Mouse (Mus musculus): ENCODE results near the gene Car7. TPM values are rescaled to one million over a fixed set of nuclear protein-coding genes. Genes with fewer than 3 reads are reported as not detected.

The Car7 gene
- polyA plus RNA-seq, 1 experiment from 2014 or later: 0.57 TPM

GRCm38 (mm10) chr8:104535378-104535777 lies 889 bp downstream of the Car7 start:
- H3K27me3 ChIP-seq (ENCODE audit: control insufficient read depth, insufficient read depth, low read length): peaks cover 20% of the 10 kb centered on the region
- ATAC-seq (ENCODE audit: insufficient number of reproducible peaks, low FRiP score, low TSS enrichment, low read depth): no peak
- no peak overlapping the region for H3K4me2 ChIP-seq (ENCODE audit: low read depth, severe bottlenecking)
- H3K9me3 ChIP-seq (ENCODE audit: control insufficient read depth, low read length): no peaks in the 10 kb centered on the region
- H3K36me3 ChIP-seq (ENCODE audit: control insufficient read depth, insufficient read depth, low read length): no peaks in the 10 kb centered on the region
- DNase-seq (ENCODE audit: low spot score): no peak
- H3K27ac ChIP-seq (replicated peaks; ENCODE audit: low read depth, low read length): no peak overlapping the region
- 30% methylated on average over 7 of the region's 7 CpGs for WGBS
- no peak overlapping the region for H3K4me3 ChIP-seq (ENCODE audit: low read depth, low read length)
- H3K9ac ChIP-seq (ENCODE audit: low read length): no peak overlapping the region
- H3K4me1 ChIP-seq (ENCODE audit: control insufficient read depth, insufficient read depth, low read length): peaks cover 7% of the 10 kb centered on the region; the same call in 1 of the 2 replicates

GRCm38 (mm10) chr8:104536028-104536427 lies 1.5 kb downstream of the Car7 start:
- H3K4me3 ChIP-seq (ENCODE audit: low read depth, low read length): no peak overlapping the region
- no peak overlapping the region for H3K9ac ChIP-seq (ENCODE audit: low read length)
- H3K27me3 ChIP-seq (ENCODE audit: control insufficient read depth, insufficient read depth, low read length): peaks cover 27% of the 10 kb centered on the region
- H3K4me1 ChIP-seq (ENCODE audit: control insufficient read depth, insufficient read depth, low read length): peaks cover 7% of the 10 kb centered on the region; the same call in 1 of the 2 replicates
- H3K36me3 ChIP-seq (ENCODE audit: control insufficient read depth, insufficient read depth, low read length): no peaks in the 10 kb centered on the region
- WGBS: 81% methylated on average over 4 of the region's 4 CpGs
- H3K9me3 ChIP-seq (ENCODE audit: control insufficient read depth, low read length): no peaks in the 10 kb centered on the region
- ATAC-seq (ENCODE audit: insufficient number of reproducible peaks, low FRiP score, low TSS enrichment, low read depth): no peak
- no peak overlapping the region for H3K27ac ChIP-seq (replicated peaks; ENCODE audit: low read depth, low read length)
- DNase-seq (ENCODE audit: low spot score): no peak
- no peak overlapping the region for H3K4me2 ChIP-seq (ENCODE audit: low read depth, severe bottlenecking)

GRCm38 (mm10) chr8:104538896-104539295 lies 4.4 kb downstream of the Car7 start:
- DNase-seq (ENCODE audit: low spot score): no peak
- no peaks in the 10 kb centered on the region for H3K9me3 ChIP-seq (ENCODE audit: control insufficient read depth, low read length)
- no peaks in the 10 kb centered on the region for H3K4me1 ChIP-seq (ENCODE audit: control insufficient read depth, insufficient read depth, low read length)
- no peak overlapping the region for H3K27ac ChIP-seq (replicated peaks; ENCODE audit: low read depth, low read length)
- no peaks in the 10 kb centered on the region for H3K36me3 ChIP-seq (ENCODE audit: control insufficient read depth, insufficient read depth, low read length)
- H3K4me3 ChIP-seq (ENCODE audit: low read depth, low read length): no peak overlapping the region
- H3K27me3 ChIP-seq (ENCODE audit: control insufficient read depth, insufficient read depth, low read length): peaks cover 54% of the 10 kb centered on the region
- no peak overlapping the region for H3K9ac ChIP-seq (ENCODE audit: low read length)
- WGBS: 84% methylated on average over 4 of the region's 4 CpGs
- no peak for ATAC-seq (ENCODE audit: insufficient number of reproducible peaks, low FRiP score, low TSS enrichment, low read depth)
- H3K4me2 ChIP-seq (ENCODE audit: low read depth, severe bottlenecking): no peak overlapping the region

GRCm38 (mm10) chr8:104539566-104539965 lies 5.1 kb downstream of the Car7 start:
- DNase-seq (ENCODE audit: low spot score): no peak
- H3K9ac ChIP-seq (ENCODE audit: low read length): no peak overlapping the region
- no peaks in the 10 kb centered on the region for H3K36me3 ChIP-seq (ENCODE audit: control insufficient read depth, insufficient read depth, low read length)
- no peaks in the 10 kb centered on the region for H3K4me1 ChIP-seq (ENCODE audit: control insufficient read depth, insufficient read depth, low read length)
- no peak overlapping the region for H3K4me2 ChIP-seq (ENCODE audit: low read depth, severe bottlenecking)
- no peak overlapping the region for H3K27ac ChIP-seq (replicated peaks; ENCODE audit: low read depth, low read length)
- ATAC-seq (ENCODE audit: insufficient number of reproducible peaks, low FRiP score, low TSS enrichment, low read depth): no peak
- no peaks in the 10 kb centered on the region for H3K9me3 ChIP-seq (ENCODE audit: control insufficient read depth, low read length)
- H3K27me3 ChIP-seq (ENCODE audit: control insufficient read depth, insufficient read depth, low read length): peaks cover 59% of the 10 kb centered on the region
- no peak overlapping the region for H3K4me3 ChIP-seq (ENCODE audit: low read depth, low read length)
- WGBS: 93% methylated on average over 2 of the region's 2 CpGs

- no peak overlapping the region for H3K9ac ChIP-seq (ENCODE audit: low read length)
- H3K4me1 ChIP-seq (ENCODE audit: control insufficient read depth, insufficient read depth, low read length): no peaks in the 10 kb centered on the region
- H3K36me3 ChIP-seq (ENCODE audit: control insufficient read depth, insufficient read depth, low read length): no peaks in the 10 kb centered on the region
- DNase-seq (ENCODE audit: low spot score) (no peak), ATAC-seq (ENCODE audit: insufficient number of reproducible peaks, low FRiP score, low TSS enrichment, low read depth) (no peak)
- H3K27ac ChIP-seq (replicated peaks; ENCODE audit: low read depth, low read length): no peak overlapping the region
- no peak overlapping the region for H3K4me2 ChIP-seq (ENCODE audit: low read depth, severe bottlenecking)
- 25% methylated on average over 7 of the region's 7 CpGs for WGBS
- H3K9me3 ChIP-seq (ENCODE audit: control insufficient read depth, low read length): no peaks in the 10 kb centered on the region
- H3K4me3 ChIP-seq (ENCODE audit: low read depth, low read length): peak overlapping the region; percentile 38; the same call in 1 of the 2 replicates
- H3K27me3 ChIP-seq (ENCODE audit: control insufficient read depth, insufficient read depth, low read length): peaks cover 59% of the 10 kb centered on the region
Measured at GRCm38 (mm10) chr8:104540238-104540637, 5.7 kb downstream of the Car7 start.

GRCm38 (mm10) chr8:104540710-104541514 lies 6.4 kb downstream of the Car7 start:
- DNase-seq (ENCODE audit: low spot score) (no peak), ATAC-seq (ENCODE audit: insufficient number of reproducible peaks, low FRiP score, low TSS enrichment, low read depth) (no peak)
- Histone ChIP-seq H3K9ac (ENCODE audit: low read length) (peak overlapping the region; percentile 22; the same call in 1 of the 2 replicates), H3K27me3 (ENCODE audit: control insufficient read depth, insufficient read depth, low read length) (peaks cover 59% of the 10 kb centered on the region), H3K4me3 (ENCODE audit: low read depth, low read length) (peak overlapping the region; percentile 38), H3K27ac (replicated peaks; ENCODE audit: low read depth, low read length) (no peak overlapping the region), H3K4me1 (ENCODE audit: control insufficient read depth, insufficient read depth, low read length) (no peaks in the 10 kb centered on the region), H3K9me3 (ENCODE audit: control insufficient read depth, low read length) (no peaks in the 10 kb centered on the region), H3K36me3 (ENCODE audit: control insufficient read depth, insufficient read depth, low read length) (no peaks in the 10 kb centered on the region), H3K4me2 (ENCODE audit: low read depth, severe bottlenecking) (peak overlapping the region; percentile 80)
- 1% methylated on average over 65 of the region's 76 CpGs for WGBS

GRCm38 (mm10) chr8:104541515-104541880 lies 7.0 kb downstream of the Car7 start:
- Histone ChIP-seq H3K9ac (ENCODE audit: low read length) (no peak overlapping the region), H3K4me3 (ENCODE audit: low read depth, low read length) (peak overlapping the region; percentile 38), H3K27me3 (ENCODE audit: control insufficient read depth, insufficient read depth, low read length) (peaks cover 59% of the 10 kb centered on the region), H3K4me1 (ENCODE audit: control insufficient read depth, insufficient read depth, low read length) (no peaks in the 10 kb centered on the region), H3K9me3 (ENCODE audit: control insufficient read depth, low read length) (no peaks in the 10 kb centered on the region), H3K4me2 (ENCODE audit: low read depth, severe bottlenecking) (peak overlapping the region; percentile 80; the same call in 1 of the 2 replicates), H3K36me3 (ENCODE audit: control insufficient read depth, insufficient read depth, low read length) (no peaks in the 10 kb centered on the region), H3K27ac (replicated peaks; ENCODE audit: low read depth, low read length) (no peak overlapping the region)
- DNase-seq (ENCODE audit: low spot score): no peak
- ATAC-seq (ENCODE audit: insufficient number of reproducible peaks, low FRiP score, low TSS enrichment, low read depth): no peak
- WGBS: 19% methylated on average over 8 of the region's 8 CpGs

GRCm38 (mm10) chr8:104542160-104542559 lies 7.7 kb downstream of the Car7 start:
- H3K27me3 ChIP-seq (ENCODE audit: control insufficient read depth, insufficient read depth, low read length): peaks cover 59% of the 10 kb centered on the region
- H3K4me1 ChIP-seq (ENCODE audit: control insufficient read depth, insufficient read depth, low read length): no peaks in the 10 kb centered on the region
- H3K4me3 ChIP-seq (ENCODE audit: low read depth, low read length): no peak overlapping the region
- no peak overlapping the region for H3K27ac ChIP-seq (replicated peaks; ENCODE audit: low read depth, low read length)
- no peaks in the 10 kb centered on the region for H3K9me3 ChIP-seq (ENCODE audit: control insufficient read depth, low read length)
- ATAC-seq (ENCODE audit: insufficient number of reproducible peaks, low FRiP score, low TSS enrichment, low read depth) (no peak), DNase-seq (ENCODE audit: low spot score) (no peak)
- 18% methylated on average over 11 of the region's 11 CpGs for WGBS
- no peak overlapping the region for H3K9ac ChIP-seq (ENCODE audit: low read length)
- H3K4me2 ChIP-seq (ENCODE audit: low read depth, severe bottlenecking): no peak overlapping the region
- H3K36me3 ChIP-seq (ENCODE audit: control insufficient read depth, insufficient read depth, low read length): no peaks in the 10 kb centered on the region
